Mouse (Mus musculus): ENCODE data around the gene Ankef1. TPM values are rescaled to one million over a fixed set of nuclear protein-coding genes. Genes with fewer than 3 reads are reported as not detected.

Ankef1 gene
- not detected in 2 replicates for total RNA-seq (2014; fragmentation: Nextera tagmentation)
- total RNA-seq (2017): 0.11 and 0.12 TPM in 2 replicates
- polyA plus RNA-seq (2012): not detected in 2 replicates

GRCm38 (mm10) chr2:136501651-136502050 is at the start of gene Ankef1:
Ankef1 (plus strand) TSS chr2:136501910.
- Histone ChIP-seq H3K4me3 (ENCODE audit: low read depth, low read length) (no peak within 1 kb of the TSS), H3K27me3 (ENCODE audit: insufficient read depth, low read length) (no peaks in the 10 kb centered on the region), H3K9me3 (replicated peaks) (0 out of 2 replicates have a peak, but pooled peaks cover 4% of the 10 kb centered on the region), H3K36me3 (replicated peaks) (no peaks in the 10 kb centered on the region), H3K4me1 (ENCODE audit: insufficient read depth, low read depth, low read length) (no peaks in the 10 kb centered on the region)
- DNase-seq (ENCODE audit: low spot score): no peak
- no peak for ATAC-seq (ENCODE audit: extremely low read depth, insufficient number of reproducible peaks, low FRiP score, poor library complexity, severe bottlenecking)
- no peak for TF ChIP-seq TAL1 (conservative IDR thresholded peaks at IDR 0.05; ENCODE audit: low read depth, low read length)
- TF ChIP-seq GATA1 (IDR thresholded peaks at IDR 0.05; ENCODE audit: borderline replicate concordance, low read length): no peak
- TF ChIP-seq POLR2AphosphoS5 (IDR thresholded peaks at IDR 0.05; ENCODE audit: insufficient replicate concordance, low read depth, low read length): no peak
- TF ChIP-seq CTCF (IDR thresholded peaks at IDR 0.05; ENCODE audit: low read depth, low read length): no peak
- TF ChIP-seq GATA2 (IDR thresholded peaks at IDR 0.05; ENCODE audit: borderline replicate concordance, low read depth, low read length): no peak

GRCm38 (mm10) chr2:136456468-136456867 is 45.2 kb upstream of the Ankef1 start:
- DNase-seq (ENCODE audit: low spot score) (no peak), ATAC-seq (ENCODE audit: extremely low read depth, insufficient number of reproducible peaks, low FRiP score, poor library complexity, severe bottlenecking) (no peak)
- Histone ChIP-seq H3K4me1 (ENCODE audit: insufficient read depth, low read depth, low read length) (no peaks in the 10 kb centered on the region), H3K4me3 (ENCODE audit: low read depth, low read length) (no peak overlapping the region), H3K9me3 (replicated peaks) (no peaks in the 10 kb centered on the region), H3K36me3 (replicated peaks) (no peaks in the 10 kb centered on the region), H3K27me3 (ENCODE audit: insufficient read depth, low read length) (no peaks in the 10 kb centered on the region)
- TF ChIP-seq POLR2AphosphoS5 (IDR thresholded peaks at IDR 0.05; ENCODE audit: insufficient replicate concordance, low read depth, low read length) (no peak), TAL1 (conservative IDR thresholded peaks at IDR 0.05; ENCODE audit: low read depth, low read length) (no peak), GATA1 (IDR thresholded peaks at IDR 0.05; ENCODE audit: borderline replicate concordance, low read length) (no peak), GATA2 (IDR thresholded peaks at IDR 0.05; ENCODE audit: borderline replicate concordance, low read depth, low read length) (no peak), CTCF (IDR thresholded peaks at IDR 0.05; ENCODE audit: low read depth, low read length) (no peak)

GRCm38 (mm10) chr2:136456875-136457274 is 44.8 kb upstream of the Ankef1 start:
- Histone ChIP-seq H3K4me3 (ENCODE audit: low read depth, low read length) (no peak overlapping the region), H3K27me3 (ENCODE audit: insufficient read depth, low read length) (no peaks in the 10 kb centered on the region), H3K36me3 (replicated peaks) (no peaks in the 10 kb centered on the region), H3K9me3 (replicated peaks) (no peaks in the 10 kb centered on the region), H3K4me1 (ENCODE audit: insufficient read depth, low read depth, low read length) (no peaks in the 10 kb centered on the region)
- DNase-seq (ENCODE audit: low spot score) (no peak), ATAC-seq (ENCODE audit: extremely low read depth, insufficient number of reproducible peaks, low FRiP score, poor library complexity, severe bottlenecking) (no peak)
- TF ChIP-seq GATA2 (IDR thresholded peaks at IDR 0.05; ENCODE audit: borderline replicate concordance, low read depth, low read length) (no peak), CTCF (IDR thresholded peaks at IDR 0.05; ENCODE audit: low read depth, low read length) (no peak), POLR2AphosphoS5 (IDR thresholded peaks at IDR 0.05; ENCODE audit: insufficient replicate concordance, low read depth, low read length) (no peak), TAL1 (conservative IDR thresholded peaks at IDR 0.05; ENCODE audit: low read depth, low read length) (no peak), GATA1 (IDR thresholded peaks at IDR 0.05; ENCODE audit: borderline replicate concordance, low read length) (no peak)

GRCm38 (mm10) chr2:136477656-136478055 is 24.1 kb upstream of the Ankef1 start:
- TF ChIP-seq TAL1 (conservative IDR thresholded peaks at IDR 0.05; ENCODE audit: low read depth, low read length): no peak
- TF ChIP-seq GATA1 (IDR thresholded peaks at IDR 0.05; ENCODE audit: borderline replicate concordance, low read length): no peak
- TF ChIP-seq POLR2AphosphoS5 (IDR thresholded peaks at IDR 0.05; ENCODE audit: insufficient replicate concordance, low read depth, low read length): no peak
- TF ChIP-seq CTCF (IDR thresholded peaks at IDR 0.05; ENCODE audit: low read depth, low read length): no peak
- TF ChIP-seq GATA2 (IDR thresholded peaks at IDR 0.05; ENCODE audit: borderline replicate concordance, low read depth, low read length): no peak
- ATAC-seq (ENCODE audit: extremely low read depth, insufficient number of reproducible peaks, low FRiP score, poor library complexity, severe bottlenecking): no peak
- DNase-seq (ENCODE audit: low spot score): no peak
- peaks cover 14% of the 10 kb centered on the region for H3K9me3 ChIP-seq (replicated peaks)
- H3K4me3 ChIP-seq (ENCODE audit: low read depth, low read length): no peak overlapping the region
- no peaks in the 10 kb centered on the region for H3K27me3 ChIP-seq (ENCODE audit: insufficient read depth, low read length)
- no peaks in the 10 kb centered on the region for H3K4me1 ChIP-seq (ENCODE audit: insufficient read depth, low read depth, low read length)
- H3K36me3 ChIP-seq (replicated peaks): no peaks in the 10 kb centered on the region

GRCm38 (mm10) chr2:136482269-136482668 is 19.4 kb upstream of the Ankef1 start:
- ATAC-seq (ENCODE audit: extremely low read depth, insufficient number of reproducible peaks, low FRiP score, poor library complexity, severe bottlenecking): no peak
- Histone ChIP-seq H3K36me3 (replicated peaks) (no peaks in the 10 kb centered on the region), H3K4me1 (ENCODE audit: insufficient read depth, low read depth, low read length) (no peaks in the 10 kb centered on the region), H3K27me3 (ENCODE audit: insufficient read depth, low read length) (no peaks in the 10 kb centered on the region), H3K9me3 (replicated peaks) (peaks cover 13% of the 10 kb centered on the region), H3K4me3 (ENCODE audit: low read depth, low read length) (no peak overlapping the region)
- no peak for TF ChIP-seq TAL1 (conservative IDR thresholded peaks at IDR 0.05; ENCODE audit: low read depth, low read length)
- no peak for TF ChIP-seq GATA1 (IDR thresholded peaks at IDR 0.05; ENCODE audit: borderline replicate concordance, low read length)
- no peak for TF ChIP-seq GATA2 (IDR thresholded peaks at IDR 0.05; ENCODE audit: borderline replicate concordance, low read depth, low read length)
- no peak for TF ChIP-seq POLR2AphosphoS5 (IDR thresholded peaks at IDR 0.05; ENCODE audit: insufficient replicate concordance, low read depth, low read length)
- no peak for TF ChIP-seq CTCF (IDR thresholded peaks at IDR 0.05; ENCODE audit: low read depth, low read length)
- DNase-seq (ENCODE audit: low spot score): no peak

GRCm38 (mm10) chr2:136483058-136483457 is 18.7 kb upstream of the Ankef1 start:
- H3K27me3 ChIP-seq (ENCODE audit: insufficient read depth, low read length): no peaks in the 10 kb centered on the region
- DNase-seq (ENCODE audit: low spot score): no peak
- no peaks in the 10 kb centered on the region for H3K4me1 ChIP-seq (ENCODE audit: insufficient read depth, low read depth, low read length)
- H3K9me3 ChIP-seq (replicated peaks): peaks cover 10% of the 10 kb centered on the region
- no peak overlapping the region for H3K4me3 ChIP-seq (ENCODE audit: low read depth, low read length)
- no peaks in the 10 kb centered on the region for H3K36me3 ChIP-seq (replicated peaks)
- ATAC-seq (ENCODE audit: extremely low read depth, insufficient number of reproducible peaks, low FRiP score, poor library complexity, severe bottlenecking): no peak
- TF ChIP-seq TAL1 (conservative IDR thresholded peaks at IDR 0.05; ENCODE audit: low read depth, low read length) (no peak), POLR2AphosphoS5 (IDR thresholded peaks at IDR 0.05; ENCODE audit: insufficient replicate concordance, low read depth, low read length) (no peak), GATA2 (IDR thresholded peaks at IDR 0.05; ENCODE audit: borderline replicate concordance, low read depth, low read length) (no peak)
